Mouse (Mus musculus) kidney, adult 2 months (tissue): ENCODE results near the gene Gm9837. TPM values are rescaled to one million over a fixed set of nuclear protein-coding genes. Genes with fewer than 3 reads are reported as not detected.

Experiments
- DNase-seq: peaks from one replicate; pipeline ENCODE4 v3.0.0; 2021
- H3K27ac ChIP-seq: fragments of 200-500 bp; 2 replicates; pipeline ENCODE4 v1.5.1; 2012; ENCODE audit warnings: low read depth, low read length, control low read depth, inconsistent platforms; ENCODE audit not compliant: insufficient read depth
- H3K27me3 ChIP-seq: fragments of 200-500 bp; replicated peaks from 2 replicates; pipeline ENCODE4 v1.6.1; 2012; ENCODE audit warnings: mild to moderate bottlenecking, moderate library complexity, low read length, inconsistent platforms; ENCODE audit not compliant: control insufficient read depth, insufficient read depth
- H3K36me3 ChIP-seq: fragments of 200-500 bp; 2 replicates; pipeline ENCODE4 v1.6.1; 2012; ENCODE audit warnings: mild to moderate bottlenecking, moderate library complexity, low read length, inconsistent platforms; ENCODE audit not compliant: control insufficient read depth, insufficient read depth
- H3K4me1 ChIP-seq: fragments of 200-500 bp; 2 replicates; pipeline ENCODE4 v1.6.1; 2011; ENCODE audit warnings: low read length; ENCODE audit not compliant: control insufficient read depth, insufficient read depth
- H3K4me3 ChIP-seq: fragments of 200-500 bp; 2 replicates; pipeline ENCODE4 v1.5.1; 2011; ENCODE audit warnings: mild to moderate bottlenecking, low read depth, low read length, control low read depth; ENCODE audit not compliant: insufficient read depth
- CTCF ChIP-seq: fragments of 200-500 bp; conservative IDR thresholded peaks from 2 replicates; pipeline ENCODE4 v1.5.1; 2011; ENCODE audit warnings: low read depth, mild to moderate bottlenecking, control low read depth, low read length, moderate library complexity, mixed read lengths; ENCODE audit not compliant: insufficient read depth, insufficient read length
- POLR2A ChIP-seq: fragments of 200-500 bp; IDR thresholded peaks from one replicate; pipeline ENCODE4 v1.6.1; 2011; ENCODE audit warnings: low read depth, low read length, control low read depth
- WGBS: fragments of 180-500 bp; shearing (Covaris S2); methylation state at CpG from one replicate; pipeline ENCODE4 v1.1.7; 2018; 5-methylcytosine and 5-hydroxymethylcytosine counted together
- polyA plus RNA-seq: library from polyadenylated mRNA; depleted of rRNA; stranded (reverse); fragments of >200 nt; gene quantifications from 2 replicates; pipeline ENCODE4 v1.2.3, GENCODE M21; 2012

Gene Gm9837
- polyA plus RNA-seq, 1 experiment = not detected

- H3K4me1 ChIP-seq = no peaks in the 10 kb centered on the region
- H3K36me3 ChIP-seq = no peaks in the 10 kb centered on the region
- no peaks in the 10 kb centered on the region for H3K27me3 ChIP-seq
- no peak for TF ChIP-seq POLR2A
- no peak for TF ChIP-seq CTCF
- 65% methylated on average over 3 of the region's 3 CpGs for WGBS
- H3K4me3 ChIP-seq = no peak overlapping the region
- no peak overlapping the region for H3K27ac ChIP-seq
- no peak for DNase-seq
Measured at GRCm38 (mm10) chr11:53486351-53486750, 16.1 kb upstream of the Gm9837 start.

GRCm38 (mm10) chr11:53485719-53486118 lies 15.4 kb upstream of the Gm9837 start:
- H3K4me3 ChIP-seq = no peak overlapping the region
- H3K36me3 ChIP-seq = no peaks in the 10 kb centered on the region
- no peaks in the 10 kb centered on the region for H3K27me3 ChIP-seq
- no peaks in the 10 kb centered on the region for H3K4me1 ChIP-seq
- TF ChIP-seq POLR2A (no peak), CTCF (peak; percentile 40)
- WGBS = 44% methylated on average over 3 of the region's 3 CpGs
- H3K27ac ChIP-seq = no peak overlapping the region
- no peak for DNase-seq

DNA sequence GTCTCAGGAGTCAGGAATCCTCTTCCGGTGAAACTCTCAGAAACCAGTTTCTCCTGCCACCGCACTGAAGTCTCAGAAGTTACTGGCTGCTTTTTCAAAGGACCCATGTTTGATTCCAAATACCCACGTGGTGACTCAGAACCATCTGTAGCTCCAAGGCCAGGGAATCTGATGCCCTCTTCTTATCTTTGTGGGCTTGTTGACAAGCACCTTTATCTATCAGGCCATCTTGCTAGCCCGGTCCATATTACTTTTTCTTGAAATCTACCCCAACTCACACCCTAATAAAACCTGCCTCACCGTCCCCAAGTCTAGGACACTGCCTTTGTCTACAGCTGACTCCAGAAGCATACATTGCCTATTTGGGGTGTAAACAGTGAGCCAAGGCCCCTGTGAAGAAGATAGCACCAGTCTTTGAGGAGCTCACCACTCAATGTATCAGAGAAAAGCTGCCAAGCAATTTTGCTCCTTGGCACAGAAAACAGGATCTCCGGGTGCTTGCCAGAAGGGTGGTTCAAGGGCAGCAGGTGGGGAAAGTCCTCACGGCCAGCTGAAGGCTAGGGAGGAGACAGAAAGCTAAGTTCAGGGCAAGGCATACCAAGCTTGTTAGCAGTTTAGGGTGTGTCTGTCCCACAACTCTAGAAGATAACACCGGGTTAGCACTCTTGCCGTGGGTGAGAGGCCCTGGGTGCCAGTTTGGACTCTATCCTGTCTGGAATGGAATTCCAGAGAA lies 13.0 kb upstream of the Gm9837 start:
- Histone ChIP-seq H3K4me1 (no peaks in the 10 kb centered on the region), H3K27me3 (peaks cover 3% of the 10 kb centered on the region; the same call in 1 of the 2 replicates), H3K27ac (no peak overlapping the region), H3K36me3 (no peaks in the 10 kb centered on the region), H3K4me3 (no peak overlapping the region)
- 66% methylated on average over 9 of the region's 9 CpGs for WGBS
- peak; percentile 58 for DNase-seq
- TF ChIP-seq CTCF (no peak), POLR2A (no peak)

DNA sequence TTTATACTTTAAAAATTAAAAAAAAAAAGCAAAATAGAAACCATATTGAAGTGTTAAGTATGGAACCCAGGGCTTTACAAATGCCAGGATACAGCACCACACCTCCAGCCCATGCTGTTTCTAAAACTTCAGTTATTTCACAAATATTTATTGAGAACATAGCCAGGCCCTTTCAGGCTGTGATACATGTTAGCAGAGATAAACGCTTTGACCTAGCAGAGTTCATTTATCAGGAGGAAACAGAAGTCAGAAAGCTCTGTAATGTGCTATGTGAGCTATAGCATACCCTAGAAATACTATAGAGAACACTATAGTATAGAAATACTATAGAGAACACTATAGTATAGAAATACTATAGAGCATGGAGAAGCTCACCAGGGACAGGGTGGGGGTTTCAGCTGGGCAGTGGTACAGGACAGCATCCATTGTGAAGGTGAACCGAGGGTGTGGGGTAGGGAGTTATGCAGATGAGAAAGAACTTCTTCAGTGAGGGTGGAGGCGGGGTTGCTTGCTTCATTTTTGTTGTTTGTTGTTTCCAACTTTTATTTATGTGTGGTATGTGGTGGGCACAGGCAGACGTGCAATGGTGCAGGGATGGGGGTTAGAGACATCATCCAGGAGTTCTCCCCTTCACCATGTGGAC lies 10.9 kb upstream of the Gm9837 start:
- no peak for DNase-seq
- H3K4me3 ChIP-seq = no peak overlapping the region
- H3K27me3 ChIP-seq = peaks cover 3% of the 10 kb centered on the region; the same call in 1 of the 2 replicates
- H3K4me1 ChIP-seq = no peaks in the 10 kb centered on the region
- H3K36me3 ChIP-seq = no peaks in the 10 kb centered on the region
- H3K27ac ChIP-seq = no peak overlapping the region
- WGBS = 83% methylated on average over 4 of the region's 4 CpGs
- no peak for TF ChIP-seq POLR2A
- no peak for TF ChIP-seq CTCF

- Histone ChIP-seq H3K36me3 (no peaks in the 10 kb centered on the region), H3K4me3 (peak within 1 kb of the TSS; percentile 38), H3K27ac (peak within 1 kb of the TSS; percentile 56), H3K4me1 (no peaks in the 10 kb centered on the region), H3K27me3 (peaks cover 3% of the 10 kb centered on the region; the same call in 1 of the 2 replicates)
- peak; percentile 74 for DNase-seq
- 2% methylated on average over 40 of the region's 40 CpGs for WGBS
- TF ChIP-seq CTCF = 0 out of 2 replicates have a peak, but pooled peaks have one; percentile 6
- TF ChIP-seq POLR2A = no peak
Measured at GRCm38 (mm10) chr11:53479783-53480301, 9.6 kb upstream of the Gm9837 start, which contains the start of the genes Gm9945 and Sowaha. Gene Gm9945 (plus strand): TSS chr11:53480166. Gene Sowaha (minus strand): TSS chr11:53480274.

- TF ChIP-seq CTCF (no peak), POLR2A (no peak)
- 2% methylated on average over 62 of the region's 62 CpGs for WGBS
- peak overlapping the region; percentile 38 for H3K4me3 ChIP-seq
- no peaks in the 10 kb centered on the region for H3K36me3 ChIP-seq
- peak; percentile 14 for DNase-seq
- H3K27ac ChIP-seq = peak overlapping the region; percentile 26
- peaks cover 3% of the 10 kb centered on the region; the same call in 1 of the 2 replicates for H3K27me3 ChIP-seq
- H3K4me1 ChIP-seq = no peaks in the 10 kb centered on the region
Measured at GRCm38 (mm10) chr11:53479171-53479782, 9.0 kb upstream of the Gm9837 start.
